Mouse (Mus musculus) embryonic fibroblast, embryonic 13.5 days (primary cell): ENCODE data around the gene Fto. TPM values are rescaled to one million over a fixed set of nuclear protein-coding genes. Genes with fewer than 3 reads are reported as not detected.

Source experiments
- H3K27ac ChIP-seq: 2 replicates; pipeline ENCODE4 v1.5.1; 2012; ENCODE audit warnings: low read length, control low read depth, inconsistent platforms; ENCODE audit not compliant: insufficient read depth
- H3K4me1 ChIP-seq: 2 replicates; pipeline ENCODE4 v1.6.1; 2011; ENCODE audit warnings: low read length; ENCODE audit not compliant: control insufficient read depth, insufficient read depth
- H3K4me3 ChIP-seq: 2 replicates; pipeline ENCODE4 v1.5.1; 2011; ENCODE audit warnings: mild to moderate bottlenecking, control low read depth, low read length; ENCODE audit not compliant: insufficient read depth
- CTCF ChIP-seq: IDR thresholded peaks from 2 replicates; pipeline ENCODE4 v1.5.1; 2011; ENCODE audit warnings: mild to moderate bottlenecking, control low read depth, low read length, moderate library complexity, borderline replicate concordance; ENCODE audit not compliant: insufficient read depth
- POLR2A ChIP-seq: IDR thresholded peaks from 2 replicates; pipeline ENCODE4 v1.6.1; 2011; ENCODE audit warnings: low read depth, mild to moderate bottlenecking, control low read depth, low read length, moderate library complexity
- polyA plus RNA-seq: library from polyadenylated mRNA; stranded (reverse); fragments of >200 nt; gene quantifications from 2 replicates; pipeline ENCODE4 v1.2.4, GENCODE M21; 2011; ENCODE audit warnings: low read depth; ENCODE audit not compliant: missing spikeins, insufficient read length

The Fto gene
- polyA plus RNA-seq, 1 experiment = 71.5 TPM

DNA sequence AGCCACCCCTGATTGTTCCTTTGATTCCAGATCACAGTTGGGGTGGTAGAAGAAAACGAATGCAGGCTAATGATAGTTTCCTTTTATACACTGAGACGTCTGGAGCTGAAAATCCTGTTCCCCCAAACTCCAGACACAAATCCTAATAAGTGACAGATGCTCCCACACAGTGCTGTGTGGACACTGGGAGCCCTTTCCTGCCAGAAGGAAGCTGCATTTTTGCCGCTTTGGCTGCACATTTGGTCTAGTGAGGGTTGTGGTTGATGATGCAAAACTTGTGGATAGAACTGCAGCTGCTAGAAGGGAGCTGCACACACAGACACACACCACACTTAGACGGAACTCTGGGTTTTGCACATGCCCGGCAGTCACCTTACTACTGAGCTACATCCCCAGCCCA, 197.4 kb downstream of the Fto start:
- H3K27ac ChIP-seq = peak overlapping the region; percentile 7; the same call in 1 of the 2 replicates
- peaks cover 9% of the 10 kb centered on the region for H3K4me1 ChIP-seq
- no peak for TF ChIP-seq CTCF
- no peak for TF ChIP-seq POLR2A
- H3K4me3 ChIP-seq = no peak overlapping the region

DNA sequence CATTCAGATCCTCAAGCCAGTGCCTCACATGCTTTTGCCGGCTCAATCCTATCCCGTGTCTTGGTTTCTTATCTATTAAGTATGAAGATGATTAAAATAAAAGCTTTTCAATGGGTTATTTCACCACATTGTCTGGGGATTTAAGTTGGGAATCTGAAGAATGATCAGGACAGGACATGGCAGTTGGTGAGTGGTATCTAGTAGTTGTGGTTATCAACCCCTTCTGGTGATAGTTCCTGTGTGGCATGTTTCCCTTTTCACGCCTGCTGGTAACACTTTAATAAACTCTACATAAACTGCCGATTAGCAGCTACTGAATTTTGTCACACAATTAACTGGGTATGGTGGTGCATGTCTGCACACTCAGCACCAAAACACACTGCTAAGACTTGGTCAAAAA, 198.6 kb downstream of the Fto start:
- H3K4me1 ChIP-seq = peaks cover 6% of the 10 kb centered on the region

DNA sequence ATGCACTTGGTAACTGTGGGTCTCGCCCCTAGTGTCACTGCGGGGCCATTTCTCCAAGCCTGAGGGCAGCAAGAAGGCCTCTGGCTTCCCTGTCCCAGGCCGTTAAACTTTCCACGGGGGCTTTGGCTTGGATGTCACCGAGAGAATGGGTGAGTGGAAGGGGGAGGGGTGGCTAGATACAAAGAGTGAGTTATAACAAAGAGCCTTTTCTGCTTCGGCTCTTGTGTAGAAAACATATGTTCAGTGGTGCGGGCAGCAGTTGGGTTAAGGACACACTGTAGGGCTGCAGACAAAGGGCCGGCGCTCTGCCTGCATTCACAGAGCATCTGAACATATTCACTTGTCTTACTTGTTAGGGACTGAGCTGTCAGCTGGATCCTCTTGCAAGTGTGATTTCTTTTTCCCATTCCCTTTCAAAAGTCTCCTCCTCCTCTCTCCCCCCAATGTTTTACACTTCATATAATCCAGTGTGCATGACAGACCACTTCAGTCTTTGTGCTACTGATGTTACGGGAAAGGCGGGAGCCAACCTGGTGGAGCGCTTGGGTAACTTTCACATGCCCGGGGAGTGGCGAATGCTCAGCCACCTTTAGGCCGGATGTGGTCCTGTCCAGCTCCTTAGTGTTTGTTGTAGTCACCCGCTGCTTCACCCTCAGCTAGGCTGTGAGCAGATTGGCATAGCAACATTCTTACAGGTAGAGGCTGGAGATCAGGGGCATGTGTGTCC, 201.6 kb downstream of the Fto start:
- no peak for TF ChIP-seq POLR2A
- no peak for TF ChIP-seq CTCF
- H3K4me3 ChIP-seq = no peak overlapping the region
- H3K4me1 ChIP-seq = peaks cover 2% of the 10 kb centered on the region; the same call in 1 of the 2 replicates
- no peak overlapping the region for H3K27ac ChIP-seq

More for the DNA sequence above, 198.6 kb downstream of the Fto start:
- no peak for TF ChIP-seq POLR2A
- no peak for TF ChIP-seq CTCF
- no peak overlapping the region for H3K4me3 ChIP-seq
- no peak overlapping the region for H3K27ac ChIP-seq

DNA sequence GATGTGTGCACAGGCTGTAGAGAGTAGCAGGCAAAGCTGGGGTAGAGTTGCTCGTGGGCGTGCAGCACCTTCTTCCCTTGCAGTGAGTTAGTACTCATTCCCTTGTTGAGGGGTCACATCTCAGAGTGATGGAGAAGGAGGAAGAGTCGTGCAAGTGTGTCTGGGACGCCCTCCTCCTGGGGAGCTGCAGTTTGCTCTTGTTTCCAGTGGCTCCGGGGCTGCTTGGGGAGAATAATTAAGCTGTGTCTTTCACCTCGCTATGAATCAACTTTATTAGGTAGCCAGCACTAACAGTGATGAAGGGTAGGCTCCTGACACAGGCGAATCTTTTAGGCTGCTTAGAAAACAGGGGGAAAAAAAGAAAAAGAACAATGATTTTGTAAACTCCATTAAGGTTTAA, 203.1 kb downstream of the Fto start:
- Histone ChIP-seq H3K4me1 (no peaks in the 10 kb centered on the region), H3K27ac (no peak overlapping the region), H3K4me3 (no peak overlapping the region)
- no peak for TF ChIP-seq POLR2A
- no peak for TF ChIP-seq CTCF

DNA sequence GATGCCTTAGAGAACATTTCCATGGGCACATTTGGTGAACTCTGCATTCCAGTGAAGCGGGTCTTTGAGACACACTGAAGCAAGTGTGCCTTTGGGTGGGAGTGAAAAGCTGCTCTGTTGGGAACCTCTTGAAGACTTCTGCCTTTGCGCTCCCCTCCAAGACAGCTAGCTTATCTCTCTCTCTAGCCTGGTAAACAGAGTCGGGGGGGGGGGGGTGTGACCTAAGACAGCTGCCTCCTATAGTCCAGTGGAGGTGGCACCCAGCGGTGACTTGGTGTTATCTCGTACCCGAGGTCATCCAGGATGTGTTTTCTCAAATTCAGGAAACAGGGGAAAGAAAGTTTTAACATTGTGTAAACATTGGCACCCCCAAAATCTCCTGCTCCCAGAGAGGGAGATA, 204.8 kb downstream of the Fto start:
- TF ChIP-seq POLR2A (no peak), CTCF (no peak)

DNA sequence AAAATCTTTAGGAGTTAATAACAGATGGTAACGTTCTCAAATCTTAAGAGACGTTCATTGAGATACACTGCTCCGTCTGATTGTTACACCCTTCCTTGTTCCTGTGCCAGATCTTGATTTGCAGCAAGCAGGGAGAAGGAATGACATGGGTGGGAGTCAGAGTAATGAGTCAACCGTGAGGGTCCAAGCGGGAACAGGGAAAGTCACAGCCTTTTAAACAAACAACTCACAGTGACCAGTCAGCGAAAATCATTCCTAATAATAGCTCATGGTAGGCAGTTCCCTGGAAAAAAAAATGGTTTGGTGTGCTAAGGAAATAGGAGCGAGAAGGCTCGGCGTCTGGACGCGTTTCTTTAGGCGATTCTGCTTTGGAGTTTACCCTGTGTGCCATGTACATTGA, 208.9 kb downstream of the Fto start:
- H3K4me1 ChIP-seq = peaks cover 7% of the 10 kb centered on the region
- no peak overlapping the region for H3K4me3 ChIP-seq
- no peak for TF ChIP-seq CTCF
- TF ChIP-seq POLR2A = no peak
- H3K27ac ChIP-seq = no peak overlapping the region

More for the DNA sequence above, 204.8 kb downstream of the Fto start:
- Histone ChIP-seq H3K4me3 (no peak overlapping the region), H3K27ac (no peak overlapping the region), H3K4me1 (peaks cover 7% of the 10 kb centered on the region; the same call in 1 of the 2 replicates)

DNA sequence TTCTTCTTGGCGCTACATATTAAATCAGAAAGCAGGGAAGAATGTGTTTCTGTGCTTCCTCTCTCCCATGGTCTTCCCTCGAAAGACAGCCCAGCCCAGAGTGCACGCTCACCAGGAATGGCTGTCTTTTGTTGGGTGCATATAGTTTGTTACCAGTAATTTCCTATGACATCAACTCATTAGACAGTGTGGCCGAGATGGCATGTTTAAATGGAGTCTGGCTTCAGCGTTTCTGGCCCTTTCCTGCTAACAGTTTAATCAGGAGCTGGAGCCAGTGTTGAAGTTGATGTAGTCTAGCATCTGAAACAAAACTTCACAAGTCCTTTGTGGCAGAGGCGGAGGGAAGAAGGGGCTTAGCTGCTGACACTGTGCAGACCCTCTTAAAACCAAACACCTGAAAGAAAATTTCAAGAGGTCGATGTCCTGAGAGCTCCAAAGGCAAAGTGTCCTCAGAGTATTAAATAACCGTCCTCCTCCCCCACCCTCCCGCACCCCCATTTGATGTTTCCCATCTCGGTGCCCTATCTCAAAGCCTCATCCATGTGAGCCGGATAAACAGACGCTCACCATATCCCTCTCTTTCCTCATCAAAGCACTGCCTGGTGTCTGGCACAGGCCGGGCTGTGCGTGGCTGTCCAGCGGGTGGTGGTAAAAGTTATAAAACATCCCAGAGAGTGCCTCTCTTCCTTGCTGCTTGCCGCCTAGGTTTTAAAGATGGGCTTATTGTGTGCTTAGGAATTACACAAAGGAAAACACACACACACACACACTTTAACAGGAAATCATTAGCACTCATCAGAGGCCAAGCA, 210.9 kb downstream of the Fto start:
- Histone ChIP-seq H3K4me1 (peaks cover 7% of the 10 kb centered on the region), H3K4me3 (no peak overlapping the region), H3K27ac (no peak overlapping the region)
- TF ChIP-seq CTCF = no peak
- TF ChIP-seq POLR2A = no peak

DNA sequence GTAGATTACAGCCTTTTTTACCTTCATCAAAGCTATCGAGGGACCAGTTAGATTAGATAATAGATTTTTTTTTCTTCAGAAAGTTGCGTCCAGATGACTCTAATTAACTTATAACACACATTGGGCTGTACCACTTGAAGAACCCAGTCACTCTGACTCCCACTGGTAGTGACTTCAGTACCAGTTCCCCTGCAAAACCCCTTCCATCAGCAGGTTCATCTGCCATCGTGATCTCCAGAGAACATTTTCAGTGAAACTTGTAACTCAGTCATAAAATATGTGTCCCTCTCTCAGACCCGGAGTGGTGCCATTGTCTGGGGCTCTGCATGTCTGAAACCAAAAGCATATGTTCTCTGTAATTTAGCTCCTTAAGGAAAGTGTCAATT, 211.5 kb downstream of the Fto start:
- Histone ChIP-seq H3K4me3 (no peak overlapping the region), H3K4me1 (peaks cover 7% of the 10 kb centered on the region), H3K27ac (no peak overlapping the region)
- TF ChIP-seq POLR2A = no peak
- no peak for TF ChIP-seq CTCF

DNA sequence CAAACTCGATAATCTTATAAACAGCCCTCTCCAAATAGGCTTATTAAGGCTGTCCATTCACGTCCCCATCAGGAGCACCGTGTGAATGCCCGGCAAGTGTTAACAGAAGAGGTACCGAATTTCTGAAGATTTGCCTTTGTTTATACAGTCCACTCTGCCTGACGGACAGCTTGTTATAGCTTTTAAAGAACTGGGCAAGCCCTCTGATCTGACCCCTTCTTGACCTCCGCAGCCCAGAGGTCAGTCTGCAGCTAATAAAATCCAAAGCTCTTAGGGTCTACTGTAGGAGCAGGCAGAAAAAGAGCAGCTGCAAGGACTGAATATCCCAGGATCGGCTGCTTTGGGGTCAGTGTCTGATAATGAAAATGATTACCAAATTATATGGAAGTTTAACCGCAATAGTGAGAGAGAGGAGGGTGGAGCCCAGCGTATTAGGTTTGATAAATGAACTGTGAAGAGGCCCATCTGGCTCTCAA, 212.1 kb downstream of the Fto start:
- H3K4me1 ChIP-seq = peaks cover 7% of the 10 kb centered on the region
- H3K27ac ChIP-seq = no peak overlapping the region
- TF ChIP-seq POLR2A (no peak), CTCF (no peak)
- H3K4me3 ChIP-seq = no peak overlapping the region

DNA sequence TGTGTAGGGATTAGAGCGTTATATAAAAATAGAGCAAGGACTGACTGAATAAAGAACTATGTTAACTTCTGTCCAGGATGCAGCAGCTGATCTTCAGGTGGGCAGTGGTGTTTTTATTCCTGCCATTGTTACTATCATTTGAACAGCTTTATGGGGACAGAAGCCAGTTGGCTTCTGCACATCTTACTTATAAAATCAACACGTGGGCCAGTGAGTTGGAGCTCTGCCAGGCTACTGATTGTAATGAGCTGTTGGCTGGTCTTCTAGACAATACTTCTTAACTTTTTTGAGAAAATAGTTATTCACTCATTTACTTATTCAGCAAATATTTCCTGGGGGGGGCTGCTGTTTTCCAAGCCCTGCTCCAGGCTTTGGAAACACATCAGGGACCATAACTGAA, 215.6 kb downstream of the Fto start:
- TF ChIP-seq CTCF = no peak
- TF ChIP-seq POLR2A = no peak
- Histone ChIP-seq H3K27ac (no peak overlapping the region), H3K4me3 (no peak overlapping the region), H3K4me1 (no peaks in the 10 kb centered on the region; the same call in 1 of the 2 replicates)
